Mouse (Mus musculus) kidney, adult 18-20 months (tissue): ENCODE measurements around the gene Olfr73.
"Not testable (repeated sequence)": the region's sequence is repeated elsewhere in the genome, so short reads cannot be mapped to it uniquely, and the experiment has no call there.

Experiments
- DNase-seq: peaks from one replicate; pipeline ENCODE4 v3.0.0; 2021

The Olfr73 gene

DNA sequence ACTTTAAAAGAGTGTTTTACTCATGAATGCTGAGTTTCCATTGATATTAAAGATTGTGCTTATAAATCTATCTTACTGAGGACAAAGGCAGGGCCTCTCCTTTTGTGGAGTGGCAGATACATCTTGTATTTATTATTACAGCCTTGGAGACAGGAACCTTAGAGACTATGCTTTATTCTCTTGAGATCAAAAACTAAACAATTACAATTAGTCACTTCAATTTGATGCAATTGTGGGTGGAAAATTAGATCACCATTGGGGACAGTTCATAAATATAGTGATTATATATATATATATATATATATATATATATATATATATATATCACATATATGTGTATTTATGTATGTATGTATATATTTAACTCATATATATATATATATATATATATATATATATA lies at the start of gene Olfr73:
Gene Olfr73 (minus strand): TSS at position 101 of the 400 bp plus-strand sequence.
- no peak for DNase-seq

DNA sequence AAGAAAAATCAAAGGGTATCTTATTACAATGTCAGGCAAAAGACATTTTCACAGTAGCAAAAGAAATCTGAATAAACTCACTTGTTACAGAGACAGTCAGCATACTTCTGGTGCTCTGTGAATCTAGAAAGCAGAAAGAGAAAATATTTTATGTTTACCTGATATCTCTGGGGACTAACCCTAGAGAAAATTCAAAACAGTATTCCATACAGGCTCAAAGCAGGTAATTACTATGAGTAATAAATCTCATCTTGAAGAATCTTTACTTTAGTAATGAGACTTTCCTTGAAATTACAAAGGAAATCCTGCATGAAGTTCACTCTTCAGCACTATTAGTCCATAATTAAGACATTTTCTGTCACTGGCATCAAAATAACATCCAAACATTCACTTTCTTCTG lies 34.2 kb upstream of the Olfr73 start, which contains the start of gene Olfr1163:
Gene Olfr1163 (minus strand): TSS at position 101 of the 400 bp plus-strand sequence.
- DNase-seq, result no peak

DNA sequence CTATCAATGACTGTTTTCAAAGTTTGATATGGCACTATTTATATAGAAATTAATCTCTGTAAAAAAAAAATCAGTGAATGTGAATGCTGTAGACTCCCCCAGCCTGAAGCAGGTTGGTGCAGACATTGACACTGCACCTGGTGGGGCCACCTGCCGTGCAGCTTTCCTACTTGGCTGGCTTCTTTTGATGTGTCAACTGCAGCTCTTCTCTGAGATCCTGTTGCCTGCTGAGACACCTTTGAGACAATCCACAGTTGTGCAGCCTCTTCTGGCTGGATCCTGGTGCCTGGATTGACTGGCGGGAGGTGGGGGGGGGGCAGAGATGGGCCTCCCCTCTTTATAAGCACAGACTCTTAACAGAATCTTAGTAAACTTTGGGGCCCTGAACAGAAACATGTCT lies 26.1 kb upstream of the Olfr73 start:
- DNase-seq, result no peak

DNA sequence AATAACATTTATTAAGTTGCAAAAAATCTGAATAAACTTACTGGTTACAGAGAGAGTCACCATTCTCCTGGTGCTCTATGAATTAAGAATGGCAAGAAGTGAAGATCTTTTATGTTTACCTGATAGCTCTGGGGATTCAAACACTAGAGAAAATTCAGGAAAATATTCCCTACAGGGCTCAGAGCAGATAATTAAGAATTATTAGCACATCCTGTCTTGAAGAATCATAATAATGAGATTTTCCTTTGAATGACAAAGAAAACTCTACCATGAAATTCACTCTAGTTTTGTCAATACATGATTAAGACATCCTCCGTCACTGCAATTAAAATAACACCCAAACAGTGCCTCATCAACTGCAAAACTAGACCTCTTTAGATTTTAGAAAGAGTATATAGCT lies 13.5 kb upstream of the Olfr73 start, which contains the start of gene Olfr1162:
Gene Olfr1162 (minus strand): TSS at position 101 of the 400 bp plus-strand sequence.
- no peak for DNase-seq

DNA sequence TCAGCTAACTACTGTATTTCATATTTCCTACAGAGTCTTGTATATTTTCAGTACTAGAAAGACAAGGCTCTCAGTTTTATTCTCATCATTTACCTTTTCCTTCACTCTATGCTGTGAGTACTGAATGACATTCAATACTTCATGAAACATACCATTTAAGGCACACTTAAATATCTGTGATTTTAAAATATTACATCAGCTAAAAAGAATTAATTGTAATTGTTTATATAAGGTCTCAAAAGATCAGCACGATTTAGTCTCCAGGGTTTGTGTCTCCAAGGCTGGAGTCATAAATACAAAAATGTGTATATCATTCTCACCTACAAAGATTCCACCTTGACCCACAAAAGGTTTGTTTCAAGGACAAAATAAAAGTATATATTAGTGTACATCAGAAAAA lies 15.0 kb downstream of the Olfr73 start, which contains the start of gene Olfr1161:
Gene Olfr1161 (plus strand): TSS at position 301 of the 400 bp plus-strand sequence.
- DNase-seq, result not testable (repeated sequence)

DNA sequence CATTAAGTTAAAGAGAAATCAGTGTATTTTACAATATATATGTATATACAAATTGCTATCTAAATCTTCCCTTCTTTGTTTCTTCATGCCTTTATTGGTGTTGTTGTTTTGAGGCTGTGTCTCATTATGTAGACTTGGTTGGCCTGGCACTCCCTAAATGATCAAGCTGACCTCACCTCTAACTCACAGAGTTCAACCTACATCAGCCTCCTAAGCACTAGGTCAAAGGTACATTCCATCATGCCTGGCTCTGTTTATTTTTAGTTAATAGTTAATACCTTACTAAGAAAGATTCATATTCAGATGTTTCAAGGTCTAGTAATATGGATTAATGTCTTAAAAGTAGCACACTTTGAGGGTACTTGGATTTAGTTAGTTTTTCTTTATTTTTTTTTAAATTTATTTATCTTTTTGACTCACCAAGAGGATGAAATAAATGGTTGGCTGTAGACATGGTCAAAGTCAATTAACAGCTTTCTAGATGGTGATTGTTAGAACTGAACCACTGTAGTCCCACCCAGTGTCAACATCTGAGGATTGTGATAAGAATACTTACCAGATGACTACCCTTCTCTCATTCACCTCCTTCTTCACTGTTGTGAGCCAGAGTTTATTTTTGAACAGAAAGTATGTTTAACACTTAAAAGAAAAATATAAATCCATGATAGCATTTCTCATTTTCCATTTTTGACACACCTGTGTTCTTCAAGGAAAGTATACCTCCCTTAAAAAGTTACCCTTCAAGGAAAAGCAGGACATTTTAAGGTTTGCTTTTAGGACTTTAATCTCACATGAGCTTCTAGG lies 29.8 kb downstream of the Olfr73 start, which contains the start of gene Olfr1160:
Gene Olfr1160 (minus strand): TSS at position 754 of the 804 bp plus-strand sequence.
- DNase-seq, result no peak

DNA sequence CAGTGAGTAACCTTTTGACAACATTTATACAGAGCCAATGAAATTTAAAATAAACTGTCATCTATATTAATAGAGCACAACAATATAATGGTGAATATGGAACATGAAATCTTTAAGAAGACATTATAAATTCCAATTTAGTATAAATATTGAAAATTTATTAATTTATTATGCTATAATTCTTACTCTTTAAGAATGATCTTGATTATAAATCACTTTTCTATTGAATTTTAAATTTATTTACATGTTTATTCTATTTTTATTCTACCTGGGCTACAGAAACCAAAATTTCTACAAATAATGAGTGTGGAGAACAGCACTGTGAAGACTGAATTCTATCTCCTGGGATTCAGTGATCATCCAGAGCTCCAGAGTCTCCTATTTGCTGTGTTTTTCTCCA lies 47.7 kb downstream of the Olfr73 start, which contains the start of gene Olfr1158:
Gene Olfr1158 (plus strand): TSS at position 301 of the 400 bp plus-strand sequence.
- DNase-seq, result no peak
